Mouse (Mus musculus): Measurements from ENCODE around the gene Asl.
"Not testable (repeated sequence)": the region's sequence is repeated elsewhere in the genome, so short reads cannot be mapped to it uniquely, and the experiment has no call there.

Asl gene

DNA sequence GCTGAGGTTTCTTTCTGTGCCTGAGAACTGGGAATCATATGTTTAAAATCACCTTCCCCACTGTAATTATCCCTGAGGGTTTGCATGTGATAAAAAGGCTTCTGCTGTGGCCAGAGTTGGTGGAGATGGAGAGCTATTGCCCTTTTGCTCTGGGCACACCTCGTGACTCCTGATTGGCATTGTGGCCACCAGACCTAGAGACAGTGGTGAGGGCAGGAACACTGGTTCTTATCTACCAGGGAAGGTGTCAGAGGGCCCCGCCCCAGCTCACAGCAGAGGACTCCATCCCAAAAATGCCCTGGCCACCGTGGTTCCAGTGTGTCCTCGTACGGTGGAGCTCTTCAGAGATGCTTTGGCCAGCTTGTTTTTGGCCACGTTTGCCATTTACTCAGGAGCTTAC lies 23.9 kb upstream of the Asl start:
- Histone ChIP-seq H3K27me3 (ENCODE audit: control insufficient read depth, insufficient read depth, low read length, poor library complexity, severe bottlenecking) (no peaks in the 10 kb centered on the region), H3K36me3 (ENCODE audit: control insufficient read depth, insufficient read depth, low read length, poor library complexity, severe bottlenecking) (peaks cover 6% of the 10 kb centered on the region)
- DNase-seq (ENCODE audit: low read depth, low spot score) = no peak

GRCm38 (mm10) chr5:130052510-130052909 lies 23.5 kb upstream of the Asl start:
- Histone ChIP-seq H3K27me3 (ENCODE audit: control insufficient read depth, insufficient read depth, low read length, poor library complexity, severe bottlenecking) (no peaks in the 10 kb centered on the region), H3K36me3 (ENCODE audit: control insufficient read depth, insufficient read depth, low read length, poor library complexity, severe bottlenecking) (peaks cover 6% of the 10 kb centered on the region)
- no peak for DNase-seq (ENCODE audit: low read depth, low spot score)

DNA sequence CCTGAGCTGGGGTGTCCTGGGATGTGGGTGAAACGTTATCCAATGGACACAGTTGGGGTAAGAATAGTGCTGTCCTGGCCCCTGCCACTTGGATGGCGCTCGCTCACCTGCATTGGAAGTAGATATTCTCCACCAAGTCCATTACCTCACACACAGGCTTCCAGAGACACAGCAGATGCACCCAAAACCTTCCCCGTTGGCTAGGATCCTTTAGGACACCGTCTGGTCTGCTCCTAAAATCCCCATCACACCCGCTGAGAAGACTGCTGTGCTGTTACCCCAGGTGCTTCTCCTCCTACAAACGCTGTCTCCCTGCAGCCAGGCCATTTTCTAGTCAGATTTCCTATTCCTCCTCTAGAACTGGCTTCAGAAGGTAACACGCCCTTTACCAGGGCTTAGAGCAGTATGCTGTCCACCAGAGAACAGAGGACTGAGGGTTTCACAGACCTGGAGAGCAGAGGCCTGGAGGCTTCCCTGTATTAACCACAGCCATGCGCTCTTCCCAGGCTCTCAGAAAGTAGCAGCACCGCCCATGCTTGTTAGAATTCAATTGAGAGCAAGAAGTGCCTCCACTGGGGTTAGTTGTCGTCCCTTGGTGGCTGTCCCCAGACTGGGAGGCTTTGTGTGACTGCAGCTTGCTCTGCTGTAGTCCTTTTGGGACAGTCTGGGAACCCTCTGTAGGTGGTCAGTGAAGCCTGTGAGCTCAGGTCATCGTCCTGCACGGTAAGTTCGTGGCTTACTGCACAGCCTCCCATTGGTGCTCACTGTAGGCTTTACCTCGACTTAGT lies 22.2 kb upstream of the Asl start:
- DNase-seq (ENCODE audit: low read depth, low spot score) = no peak

DNA sequence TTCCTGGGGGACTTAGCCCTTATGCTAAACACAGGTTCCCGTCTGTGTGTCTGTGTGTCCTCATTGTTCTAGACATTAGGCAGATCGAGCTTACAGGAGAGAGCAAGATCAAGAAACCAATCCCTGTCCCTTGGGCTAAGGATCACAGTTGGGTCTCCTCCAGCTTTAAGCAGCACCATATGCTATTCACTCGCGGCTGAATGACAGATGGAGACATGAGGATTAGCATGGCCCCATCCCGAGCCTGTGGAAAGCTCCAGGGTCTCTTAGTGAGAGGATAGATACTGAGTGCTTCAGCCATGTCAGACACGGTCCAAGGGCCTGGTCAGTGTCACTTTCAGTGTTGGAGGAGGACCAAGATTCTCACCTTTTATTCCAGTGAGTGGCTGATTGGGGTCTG lies 21.4 kb upstream of the Asl start:
- Histone ChIP-seq H3K36me3 (ENCODE audit: control insufficient read depth, insufficient read depth, low read length, poor library complexity, severe bottlenecking) (peaks cover 6% of the 10 kb centered on the region), H3K27me3 (ENCODE audit: control insufficient read depth, insufficient read depth, low read length, poor library complexity, severe bottlenecking) (no peaks in the 10 kb centered on the region)
- DNase-seq (ENCODE audit: low read depth, low spot score) = no peak

More for the DNA sequence above, 22.2 kb upstream of the Asl start:
- peaks cover 6% of the 10 kb centered on the region for H3K36me3 ChIP-seq (ENCODE audit: control insufficient read depth, insufficient read depth, low read length, poor library complexity, severe bottlenecking)
- no peaks in the 10 kb centered on the region for H3K27me3 ChIP-seq (ENCODE audit: control insufficient read depth, insufficient read depth, low read length, poor library complexity, severe bottlenecking)

DNA sequence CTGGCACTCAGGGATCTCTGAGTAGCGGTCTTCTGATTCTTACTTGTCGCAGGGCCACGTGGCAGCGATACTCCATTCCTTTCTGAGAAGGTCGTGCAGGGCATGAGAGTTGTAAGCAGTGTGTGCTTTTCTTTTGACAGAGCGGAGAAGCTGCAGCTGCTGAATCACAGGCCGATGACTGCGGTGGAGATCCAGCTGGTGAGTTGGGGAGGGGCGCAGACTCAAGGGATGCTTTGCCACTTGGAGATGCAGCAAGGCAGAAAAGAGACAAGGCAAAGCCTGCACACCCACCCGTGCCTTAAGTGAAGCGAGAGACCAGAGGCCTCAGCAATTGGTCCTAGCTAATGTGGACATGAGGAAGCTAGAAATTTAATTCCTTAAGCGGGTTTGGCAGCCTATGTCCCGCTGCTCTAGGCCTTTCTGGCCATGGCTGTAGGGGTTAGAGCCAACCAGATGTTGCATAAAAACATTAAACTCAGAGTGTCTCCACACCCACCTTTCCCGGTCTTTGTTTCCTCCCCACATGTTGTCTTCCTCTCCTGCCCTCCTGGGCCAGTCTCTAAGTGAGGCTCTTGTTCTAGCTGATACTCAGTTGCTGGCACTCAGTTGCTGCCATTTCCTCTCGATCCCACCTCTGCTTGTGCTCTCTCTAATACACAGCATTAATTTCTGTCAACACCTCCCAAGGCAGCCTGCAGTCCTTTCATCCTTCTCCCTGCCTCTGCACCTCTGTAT lies 19.9 kb upstream of the Asl start:
- Histone ChIP-seq H3K27me3 (ENCODE audit: control insufficient read depth, insufficient read depth, low read length, poor library complexity, severe bottlenecking) (no peaks in the 10 kb centered on the region), H3K36me3 (ENCODE audit: control insufficient read depth, insufficient read depth, low read length, poor library complexity, severe bottlenecking) (peaks cover 6% of the 10 kb centered on the region)
- DNase-seq (ENCODE audit: low read depth, low spot score) = no peak

DNA sequence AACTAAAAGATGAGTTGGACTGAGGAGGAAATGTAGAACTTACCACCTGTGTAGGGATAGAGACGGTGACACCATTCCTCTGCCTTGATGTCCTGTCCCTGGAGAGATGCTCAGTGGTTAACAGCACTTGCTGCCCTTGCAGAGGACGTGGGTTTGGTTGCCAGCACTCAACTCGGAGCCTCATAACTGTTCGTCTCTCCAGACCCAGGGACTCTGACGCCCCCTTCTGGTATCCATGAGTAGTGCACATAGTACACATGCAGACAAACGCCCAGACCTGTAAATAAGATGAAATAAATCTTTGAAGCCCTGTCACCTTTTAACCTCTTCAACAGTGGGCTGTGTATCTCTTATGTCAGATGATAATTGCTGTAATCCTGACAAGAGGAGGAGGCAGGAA lies 18.0 kb upstream of the Asl start:
- Histone ChIP-seq H3K36me3 (ENCODE audit: control insufficient read depth, insufficient read depth, low read length, poor library complexity, severe bottlenecking) (peaks cover 8% of the 10 kb centered on the region), H3K27me3 (ENCODE audit: control insufficient read depth, insufficient read depth, low read length, poor library complexity, severe bottlenecking) (no peaks in the 10 kb centered on the region)
- peak; percentile 36 for DNase-seq (ENCODE audit: low read depth, low spot score)

DNA sequence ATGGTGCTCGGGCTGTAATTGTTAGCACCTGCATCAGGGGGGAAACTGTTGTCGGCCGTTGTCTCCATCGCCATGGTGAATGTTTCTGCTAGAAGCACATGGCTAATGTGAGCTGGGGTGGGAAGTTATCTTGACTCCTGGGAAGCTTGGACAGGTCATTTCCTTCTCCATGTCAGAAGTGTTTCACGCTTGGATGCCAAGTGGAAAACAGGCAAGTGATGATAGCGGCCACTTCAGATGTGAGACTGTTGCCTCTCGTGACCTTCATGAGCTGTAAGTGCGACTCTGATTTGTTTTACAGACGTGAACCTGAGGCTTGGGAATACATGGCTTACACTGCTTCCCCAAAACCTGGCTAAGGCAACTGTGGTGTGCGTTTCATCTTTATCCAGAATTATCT lies 17.5 kb upstream of the Asl start:
- DNase-seq (ENCODE audit: low read depth, low spot score) = no peak
- no peaks in the 10 kb centered on the region for H3K27me3 ChIP-seq (ENCODE audit: control insufficient read depth, insufficient read depth, low read length, poor library complexity, severe bottlenecking)
- H3K36me3 ChIP-seq (ENCODE audit: control insufficient read depth, insufficient read depth, low read length, poor library complexity, severe bottlenecking) = peaks cover 7% of the 10 kb centered on the region

DNA sequence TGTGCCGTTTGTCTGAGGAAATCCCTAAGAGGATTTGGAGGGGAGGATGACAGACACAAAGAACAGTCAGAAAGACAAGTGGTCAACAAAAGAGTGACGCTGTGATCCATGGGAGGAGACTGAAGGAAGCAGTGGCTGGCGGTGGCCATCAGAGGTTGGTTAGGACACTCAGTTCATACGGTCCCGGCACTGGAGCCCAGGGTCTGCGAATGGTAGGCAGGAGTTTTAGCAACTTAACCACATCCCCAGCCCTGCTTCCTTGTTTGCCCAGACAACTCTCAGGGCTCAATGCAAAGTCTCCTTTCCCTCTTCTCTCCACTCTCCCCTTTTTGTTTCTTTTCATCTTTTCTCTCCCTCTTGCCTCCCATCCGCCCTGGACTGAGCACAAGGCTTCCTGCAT lies 17.1 kb upstream of the Asl start:
- DNase-seq (ENCODE audit: low read depth, low spot score) = no peak
- Histone ChIP-seq H3K36me3 (ENCODE audit: control insufficient read depth, insufficient read depth, low read length, poor library complexity, severe bottlenecking) (peaks cover 4% of the 10 kb centered on the region), H3K27me3 (ENCODE audit: control insufficient read depth, insufficient read depth, low read length, poor library complexity, severe bottlenecking) (no peaks in the 10 kb centered on the region)

DNA sequence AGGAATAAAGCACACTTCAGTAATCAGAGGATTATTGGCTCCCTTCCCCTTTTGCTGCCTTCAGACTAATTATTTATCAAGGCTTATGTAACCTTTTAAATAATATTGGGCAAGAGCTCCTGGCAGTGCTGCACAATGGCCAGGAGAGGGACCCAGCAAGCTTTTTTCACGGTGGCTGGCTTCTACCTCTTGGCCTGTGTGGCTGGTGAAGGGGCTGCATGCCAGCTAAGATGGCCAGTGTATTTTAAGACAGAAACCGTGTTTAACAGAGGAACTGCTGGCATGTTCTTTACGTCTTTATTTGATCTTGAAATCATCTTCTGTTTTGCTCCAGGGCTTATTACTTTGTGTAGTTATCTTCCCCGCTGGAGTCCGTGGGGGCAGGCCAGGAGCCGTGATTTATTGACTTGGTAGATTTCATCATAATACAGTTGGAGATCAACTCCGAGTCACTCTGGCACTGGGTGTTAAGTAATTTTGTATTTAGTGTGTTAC lies 15.2 kb upstream of the Asl start:
- peaks cover 4% of the 10 kb centered on the region; the same call in 1 of the 2 replicates for H3K36me3 ChIP-seq (ENCODE audit: control insufficient read depth, insufficient read depth, low read length, poor library complexity, severe bottlenecking)
- no peaks in the 10 kb centered on the region for H3K27me3 ChIP-seq (ENCODE audit: control insufficient read depth, insufficient read depth, low read length, poor library complexity, severe bottlenecking)
- peak; percentile 58 for DNase-seq (ENCODE audit: low read depth, low spot score)

DNA sequence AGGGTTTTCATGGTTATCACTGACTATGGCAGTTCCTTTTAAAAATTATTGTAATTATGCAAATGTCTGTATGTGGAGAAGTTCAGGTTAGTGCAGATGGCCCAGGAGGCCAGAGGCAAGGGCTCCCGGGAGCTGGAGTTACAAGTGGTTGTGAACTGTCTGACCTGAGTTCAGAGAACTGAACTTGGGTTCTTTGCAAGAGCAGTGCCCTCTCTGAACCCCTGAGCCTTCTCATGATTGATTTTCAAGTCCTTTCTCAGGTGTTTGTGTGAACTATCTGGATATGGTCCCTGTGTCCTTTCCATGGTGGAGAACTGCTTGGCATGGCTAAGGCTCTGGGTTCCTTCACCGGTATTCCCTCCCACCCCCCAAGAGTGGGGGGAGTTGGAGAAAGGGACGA lies 14.7 kb upstream of the Asl start:
- Histone ChIP-seq H3K27me3 (ENCODE audit: control insufficient read depth, insufficient read depth, low read length, poor library complexity, severe bottlenecking) (no peaks in the 10 kb centered on the region), H3K36me3 (ENCODE audit: control insufficient read depth, insufficient read depth, low read length, poor library complexity, severe bottlenecking) (peaks cover 4% of the 10 kb centered on the region; the same call in 1 of the 2 replicates)
- no peak for DNase-seq (ENCODE audit: low read depth, low spot score)

DNA sequence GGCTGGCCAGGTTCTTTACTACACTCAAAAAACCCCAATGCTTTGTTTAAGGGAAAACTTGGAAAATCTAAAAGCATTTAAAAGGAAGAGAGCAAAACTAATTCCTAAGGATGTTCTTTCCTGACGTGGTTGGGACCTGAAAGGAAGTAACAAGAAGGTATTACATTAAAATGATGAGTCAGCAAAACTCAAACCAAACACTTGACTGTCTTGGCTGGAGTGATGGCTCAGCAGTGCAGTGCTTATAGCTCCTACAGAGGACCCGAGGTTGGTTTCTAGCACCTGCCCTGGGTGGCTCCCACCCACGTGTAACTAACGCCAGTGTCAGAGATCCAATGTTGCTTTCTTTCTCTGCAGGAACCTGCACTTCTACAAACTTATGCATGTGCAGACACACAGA lies 12.2 kb upstream of the Asl start:
- H3K36me3 ChIP-seq (ENCODE audit: control insufficient read depth, insufficient read depth, low read length, poor library complexity, severe bottlenecking) = peaks cover 5% of the 10 kb centered on the region; the same call in 1 of the 2 replicates
- no peak for DNase-seq (ENCODE audit: low read depth, low spot score)
- H3K27me3 ChIP-seq (ENCODE audit: control insufficient read depth, insufficient read depth, low read length, poor library complexity, severe bottlenecking) = no peaks in the 10 kb centered on the region

DNA sequence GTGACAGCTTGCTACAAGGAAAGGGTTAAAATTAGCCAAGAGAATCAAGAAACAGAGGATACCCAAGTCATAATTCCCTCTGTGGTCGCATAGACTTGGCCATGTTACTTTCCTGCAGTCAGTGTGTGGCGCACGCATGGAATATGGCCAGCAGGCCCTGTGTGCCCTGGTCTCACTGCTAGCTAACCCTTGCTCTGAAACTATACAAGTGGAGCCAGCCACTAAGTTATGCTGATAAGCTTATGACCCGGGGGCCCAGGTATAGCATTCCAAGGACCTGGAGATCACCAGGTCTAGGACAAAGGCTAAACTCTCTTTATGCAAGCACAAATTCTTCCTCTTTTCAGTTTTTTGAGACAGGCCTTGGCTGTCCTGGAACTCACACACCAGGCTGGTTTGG lies 11.8 kb upstream of the Asl start:
- Histone ChIP-seq H3K27me3 (ENCODE audit: control insufficient read depth, insufficient read depth, low read length, poor library complexity, severe bottlenecking) (no peaks in the 10 kb centered on the region), H3K36me3 (ENCODE audit: control insufficient read depth, insufficient read depth, low read length, poor library complexity, severe bottlenecking) (peaks cover 5% of the 10 kb centered on the region; the same call in 1 of the 2 replicates)
- no peak for DNase-seq (ENCODE audit: low read depth, low spot score)

- H3K36me3 ChIP-seq (ENCODE audit: control insufficient read depth, insufficient read depth, low read length, poor library complexity, severe bottlenecking) = peaks cover 4% of the 10 kb centered on the region
- H3K27me3 ChIP-seq (ENCODE audit: control insufficient read depth, insufficient read depth, low read length, poor library complexity, severe bottlenecking) = no peaks in the 10 kb centered on the region
- peak; percentile 71 for DNase-seq (ENCODE audit: low read depth, low spot score)
Observed at GRCm38 (mm10) chr5:130037752-130038455, 8.9 kb upstream of the Asl start.

DNA sequence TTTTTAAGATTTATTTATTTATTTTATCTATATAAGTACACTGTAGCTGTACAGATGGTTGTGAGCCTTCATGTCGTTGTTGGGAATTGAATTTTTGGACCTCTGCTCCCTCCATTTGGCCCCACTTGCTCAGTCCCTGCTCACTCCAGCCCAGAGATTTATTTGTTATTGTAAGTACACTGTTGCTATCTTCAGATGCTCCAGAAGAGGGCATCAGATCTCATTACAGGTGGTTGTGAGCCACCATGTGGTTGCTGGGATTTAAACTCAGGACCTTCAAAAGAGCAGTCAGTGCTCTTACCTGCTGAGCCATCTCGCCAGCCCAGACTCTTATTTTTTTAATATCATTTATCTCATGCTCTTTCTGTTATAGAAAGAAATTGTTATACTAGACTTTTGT lies 7.3 kb upstream of the Asl start:
- not testable (repeated sequence) for H3K27me3 ChIP-seq (ENCODE audit: control insufficient read depth, insufficient read depth, low read length, poor library complexity, severe bottlenecking); DNase-seq (ENCODE audit: low read depth, low spot score)

GRCm38 (mm10) chr5:130033869-130034268 lies 4.8 kb upstream of the Asl start:
- peaks cover 2% of the 10 kb centered on the region for H3K36me3 ChIP-seq (ENCODE audit: control insufficient read depth, insufficient read depth, low read length, poor library complexity, severe bottlenecking)
- DNase-seq (ENCODE audit: low read depth, low spot score) = no peak
- no peaks in the 10 kb centered on the region for H3K27me3 ChIP-seq (ENCODE audit: control insufficient read depth, insufficient read depth, low read length, poor library complexity, severe bottlenecking)

More for the DNA sequence above, 7.3 kb upstream of the Asl start:
- H3K36me3 ChIP-seq (ENCODE audit: control insufficient read depth, insufficient read depth, low read length, poor library complexity, severe bottlenecking) = not testable (repeated sequence)

All from splenic B cell, adult 2 months (primary cell).